Mouse (Mus musculus): Measurements from ENCODE around the gene Tmem63c. TPM values are rescaled to one million over a fixed set of nuclear protein-coding genes. Genes with fewer than 3 reads are reported as not detected.

The Tmem63c gene
- polyA plus RNA-seq, 1 experiment from 2014 or later: 0.08 TPM

DNA sequence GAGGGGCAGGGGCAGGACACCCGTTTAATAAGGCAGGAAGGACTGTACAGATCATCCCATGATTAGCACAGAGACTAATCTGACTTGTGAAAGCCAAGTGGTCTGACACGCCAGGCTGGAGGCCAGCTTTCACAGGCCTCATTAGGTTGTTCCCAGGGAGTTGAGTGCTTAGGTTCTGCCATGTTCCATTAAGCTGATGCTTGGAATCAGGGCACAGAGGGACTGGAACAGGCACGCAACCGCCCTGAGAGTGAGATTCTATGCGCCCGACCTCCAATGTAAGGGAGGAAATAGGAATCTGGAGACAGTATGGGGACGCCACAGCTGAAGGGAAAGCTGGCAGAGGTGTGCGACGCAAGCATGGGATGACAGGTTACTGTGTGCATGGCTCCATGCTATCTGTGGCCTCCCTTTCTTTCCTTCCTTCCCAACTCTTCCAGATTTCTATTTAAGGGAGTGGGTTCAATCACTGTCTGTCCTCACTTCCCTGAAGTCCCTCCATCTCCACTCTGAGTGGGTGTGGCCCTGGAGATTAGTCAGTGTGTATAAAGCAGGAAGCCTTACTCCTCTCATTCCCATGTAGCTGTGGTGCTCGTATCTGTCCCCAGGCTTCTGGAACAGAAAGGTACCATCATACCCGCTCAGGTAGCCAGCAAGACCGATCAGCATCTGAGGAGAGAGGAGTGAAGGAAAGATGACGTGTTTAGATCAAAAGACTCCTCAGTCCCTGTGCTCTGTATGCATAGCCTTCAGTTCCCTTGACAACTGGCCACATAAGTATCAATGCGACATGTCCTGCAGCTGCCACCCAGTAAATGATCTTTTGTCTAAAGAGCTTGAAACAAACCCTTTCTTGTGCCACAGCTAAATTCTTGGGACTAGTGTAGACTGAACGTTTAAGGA is 116.5 kb downstream of the Tmem63c start:
- no peak overlapping the region for H3K4me3 ChIP-seq (ENCODE audit: low read length)
- H3K27me3 ChIP-seq (ENCODE audit: control insufficient read depth, insufficient read depth, low read length): no peaks in the 10 kb centered on the region
- H3K36me3 ChIP-seq (ENCODE audit: control insufficient read depth, insufficient read depth, low read length): peaks cover 10% of the 10 kb centered on the region; the same call in 1 of the 2 replicates
- no peaks in the 10 kb centered on the region for H3K9me3 ChIP-seq (ENCODE audit: control insufficient read depth, low read length)
- no peak overlapping the region for H3K9ac ChIP-seq (ENCODE audit: low read depth, low read length)
- 0 out of 2 replicates have a peak, but pooled peaks cover 4% of the 10 kb centered on the region for H3K4me1 ChIP-seq (ENCODE audit: control insufficient read depth, insufficient read depth, low read length)
- no peak for ATAC-seq (ENCODE audit: low FRiP score, low TSS enrichment)
- 91% methylated on average over 15 of the region's 15 CpGs for WGBS
- no peak overlapping the region for H3K27ac ChIP-seq (ENCODE audit: low read depth, low read length)
- no peak overlapping the region for H3K4me2 ChIP-seq (replicated peaks; ENCODE audit: low read depth, low read length)

DNA sequence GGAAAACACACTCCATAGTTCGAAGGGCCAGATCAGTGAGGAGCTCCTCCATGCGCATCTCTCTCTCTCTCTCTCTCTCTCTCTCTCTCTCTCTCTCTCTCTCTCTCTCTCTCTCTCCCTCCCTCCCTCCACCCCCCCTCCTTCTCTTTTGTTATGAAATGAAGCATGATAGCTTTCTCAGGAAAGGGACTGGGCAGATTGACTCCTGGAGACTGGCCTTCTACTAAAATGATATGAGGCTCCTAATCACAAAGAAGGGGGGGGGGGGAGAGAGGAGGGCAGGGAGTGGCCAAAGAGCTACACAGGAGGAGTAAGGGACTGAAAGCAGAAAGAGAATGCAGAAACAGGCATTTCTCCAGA is 117.2 kb downstream of the Tmem63c start:
- Histone ChIP-seq H3K36me3 (ENCODE audit: control insufficient read depth, insufficient read depth, low read length) (peaks cover 10% of the 10 kb centered on the region; the same call in 1 of the 2 replicates), H3K27ac (ENCODE audit: low read depth, low read length) (no peak overlapping the region), H3K27me3 (ENCODE audit: control insufficient read depth, insufficient read depth, low read length) (no peaks in the 10 kb centered on the region), H3K9me3 (ENCODE audit: control insufficient read depth, low read length) (no peaks in the 10 kb centered on the region), H3K4me2 (replicated peaks; ENCODE audit: low read depth, low read length) (no peak overlapping the region), H3K9ac (ENCODE audit: low read depth, low read length) (no peak overlapping the region), H3K4me1 (ENCODE audit: control insufficient read depth, insufficient read depth, low read length) (0 out of 2 replicates have a peak, but pooled peaks cover 4% of the 10 kb centered on the region), H3K4me3 (ENCODE audit: low read length) (no peak overlapping the region)
- 97% methylated on average over 2 of the region's 2 CpGs for WGBS
- ATAC-seq (ENCODE audit: low FRiP score, low TSS enrichment): no peak

DNA sequence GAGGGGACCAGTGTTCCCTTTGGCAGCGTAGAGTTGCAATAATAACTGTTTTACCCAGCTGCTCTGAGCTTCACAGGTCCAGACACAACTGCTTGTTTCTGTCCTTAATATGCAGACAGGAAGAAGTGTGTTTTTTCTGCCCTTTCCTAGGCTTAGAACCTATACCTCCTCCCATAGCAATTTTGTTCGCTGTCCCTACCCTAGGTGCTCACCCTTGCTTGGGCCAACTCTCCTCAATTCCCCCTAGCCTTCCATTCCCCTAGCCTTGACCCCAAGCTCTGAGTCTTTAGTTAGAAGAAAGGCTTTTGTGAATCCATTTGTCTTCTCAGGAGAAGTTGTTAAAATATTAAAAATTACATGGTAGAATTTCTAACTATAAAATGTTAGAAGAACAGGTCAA is 117.6 kb downstream of the Tmem63c start:
- 80% methylated on average over 2 of the region's 2 CpGs for WGBS
- no peak overlapping the region for H3K9ac ChIP-seq (ENCODE audit: low read depth, low read length)

More for the DNA sequence above, 117.6 kb downstream of the Tmem63c start:
- H3K4me2 ChIP-seq (replicated peaks; ENCODE audit: low read depth, low read length): no peak overlapping the region
- H3K27ac ChIP-seq (ENCODE audit: low read depth, low read length): no peak overlapping the region
- H3K9me3 ChIP-seq (ENCODE audit: control insufficient read depth, low read length): no peaks in the 10 kb centered on the region
- no peaks in the 10 kb centered on the region for H3K27me3 ChIP-seq (ENCODE audit: control insufficient read depth, insufficient read depth, low read length)
- H3K4me3 ChIP-seq (ENCODE audit: low read length): no peak overlapping the region
- H3K4me1 ChIP-seq (ENCODE audit: control insufficient read depth, insufficient read depth, low read length): 0 out of 2 replicates have a peak, but pooled peaks cover 4% of the 10 kb centered on the region
- ATAC-seq (ENCODE audit: low FRiP score, low TSS enrichment): no peak
- H3K36me3 ChIP-seq (ENCODE audit: control insufficient read depth, insufficient read depth, low read length): peaks cover 10% of the 10 kb centered on the region; the same call in 1 of the 2 replicates

Small RNA genes lying within 50 kb of the gene (microRNA-seq; reads per million reads assigned to microRNA genes)
- gene Gm25847: not detected

Other genes with a start within 250 kb of the Tmem63c start
- 25.8 and 34.8 TPM in 2 replicates for gene Irf2bpl, start 136.5 kb upstream of the Tmem63c start, polyA plus RNA-seq (2014; fragmentation: Nextera tagmentation; extraction: Ambion mirVana)
- gene Cipc, start 74.3 kb upstream of the Tmem63c start, polyA plus RNA-seq (2014; fragmentation: Nextera tagmentation; extraction: Ambion mirVana): 12.6 and 30.4 TPM in 2 replicates
- gene Zdhhc22, start 30.9 kb upstream of the Tmem63c start, polyA plus RNA-seq (2014; fragmentation: Nextera tagmentation; extraction: Ambion mirVana): not detected in 2 replicates
- gene Ngb, start 81.2 kb downstream of the Tmem63c start, polyA plus RNA-seq (2014; fragmentation: Nextera tagmentation; extraction: Ambion mirVana): 0.14 and 0.43 TPM in 2 replicates
- 41.6 and 44.8 TPM in 2 replicates for gene Gstz1, start 125.8 kb downstream of the Tmem63c start, polyA plus RNA-seq (2014; fragmentation: Nextera tagmentation; extraction: Ambion mirVana)
- gene Pomt2, start 126.6 kb downstream of the Tmem63c start, polyA plus RNA-seq (2014; fragmentation: Nextera tagmentation; extraction: Ambion mirVana): 14.4 and 21.2 TPM in 2 replicates
- gene Samd15, start 178.4 kb downstream of the Tmem63c start, polyA plus RNA-seq (2014; fragmentation: Nextera tagmentation; extraction: Ambion mirVana): 1.1 and 1.2 TPM in 2 replicates
- 2.0 and 2.9 TPM in 2 replicates for gene Tmed8, start 179.1 kb downstream of the Tmem63c start, polyA plus RNA-seq (2014; fragmentation: Nextera tagmentation; extraction: Ambion mirVana)
- 0.33 and 0.69 TPM in 2 replicates for gene Noxred1, start 217.4 kb downstream of the Tmem63c start, polyA plus RNA-seq (2014; fragmentation: Nextera tagmentation; extraction: Ambion mirVana)
- 42.9 and 50.7 TPM in 2 replicates for gene Vipas39, start 244.9 kb downstream of the Tmem63c start, polyA plus RNA-seq (2014; fragmentation: Nextera tagmentation; extraction: Ambion mirVana)
- 203 and 219 TPM in 2 replicates for gene Ahsa1, start 245.1 kb downstream of the Tmem63c start, polyA plus RNA-seq (2014; fragmentation: Nextera tagmentation; extraction: Ambion mirVana)